Mouse (Mus musculus) megakaryocyte progenitor cell, adult 5-6 weeks (primary cell): ENCODE measurements around the gene Btbd7. TPM values are rescaled to one million over a fixed set of nuclear protein-coding genes. Genes with fewer than 3 reads are reported as not detected.
A peak's percentile ranks its signal among the peaks of the same experiment; 100 is the strongest.

Source experiments
- ATAC-seq: replicated peaks from 2 replicates; pipeline ENCODE4 v1.8.0; 2016; ENCODE audit warnings: mild to moderate bottlenecking, moderate TSS enrichment, inconsistent platforms; ENCODE audit not compliant: poor library complexity
- total RNA-seq, 2 experiments: library from RNA; stranded (forward) in 1 of 2; stranded (reverse) in 1 of 2; fragments of 157-497, 149-512 nt in 1 of 2; fragments of 200-1000 nt in 1 of 2; gene quantifications; 2 replicates each; pipeline versions ENCODE4 v1.2.3 to v1.2.4; 2015 to 2017

The Btbd7 gene
- total RNA-seq (2015) (16.5 and 18.7 TPM in 2 replicates), total RNA-seq (2017) (17.2 and 20.0 TPM in 2 replicates)

- ATAC-seq = peak; percentile 86
Measured at GRCm38 (mm10) chr12:102878031-102878823, at the start of gene Btbd7. Btbd7 (minus strand) TSS chr12:102878471.

- no peak for ATAC-seq
Measured at GRCm38 (mm10) chr12:102916073-102916472, 37.8 kb upstream of the Btbd7 start.

DNA sequence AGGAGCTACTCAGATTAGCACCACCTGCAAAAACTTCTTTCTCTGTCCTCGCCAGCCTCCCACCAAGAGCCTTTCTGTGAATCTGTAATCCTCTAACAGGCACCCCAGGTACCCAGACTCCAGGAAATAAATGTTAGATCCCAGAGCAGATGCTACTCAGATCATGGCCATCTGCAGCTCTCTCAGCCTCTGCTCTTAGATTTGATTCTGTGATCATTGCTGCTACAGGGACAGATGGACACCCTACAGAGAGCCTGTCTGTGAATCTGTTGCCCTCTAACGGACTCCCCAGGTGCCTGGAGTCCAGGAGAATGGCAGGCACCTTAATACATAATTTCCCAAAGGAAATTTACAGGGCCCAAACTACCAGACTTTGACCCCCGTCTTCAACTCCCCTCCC lies 29.9 kb upstream of the Btbd7 start:
- no peak for ATAC-seq

- no peak for ATAC-seq
Measured at GRCm38 (mm10) chr12:102899091-102899490, 20.8 kb upstream of the Btbd7 start, which contains the start of gene Cox8c. Cox8c (plus strand) TSS chr12:102899316.

DNA sequence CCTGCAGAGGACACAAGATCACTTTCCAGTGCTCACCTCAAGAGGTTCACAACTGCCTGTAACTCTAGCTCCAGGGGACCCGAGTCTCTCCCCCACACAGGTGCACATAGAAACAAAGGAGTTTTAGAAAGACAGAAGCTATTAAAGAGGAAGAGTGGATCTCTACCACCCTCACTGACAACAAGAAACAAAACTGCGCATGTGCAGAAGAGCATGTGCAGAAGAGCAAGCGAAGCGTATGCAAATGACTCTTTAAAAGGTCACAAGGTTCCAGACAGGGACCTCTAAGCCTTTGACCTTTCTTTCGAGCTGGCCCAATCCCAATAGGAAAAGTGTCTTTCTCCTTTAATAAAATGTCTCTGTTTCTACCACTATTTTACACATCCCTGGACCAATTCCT lies 10.3 kb upstream of the Btbd7 start:
- no peak for ATAC-seq

DNA sequence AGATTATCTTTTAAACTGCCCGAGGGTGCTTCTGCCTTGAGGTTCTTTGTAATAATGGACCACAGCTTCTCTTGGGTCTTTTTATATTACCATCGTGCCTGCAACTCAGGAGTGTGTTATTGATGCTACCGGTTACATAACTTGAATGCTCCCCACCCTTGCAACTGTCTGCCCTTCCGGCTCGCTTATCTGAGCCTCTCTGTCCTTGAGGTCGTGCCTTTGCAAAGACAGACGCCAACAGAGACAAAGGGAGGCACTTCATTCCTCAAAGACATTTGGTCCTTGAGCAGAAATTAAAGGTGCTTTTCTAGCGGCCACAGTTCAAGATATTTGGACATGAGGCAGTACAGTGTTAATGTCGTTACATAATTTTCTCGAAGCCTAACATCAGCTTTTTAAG lies 9.1 kb upstream of the Btbd7 start:
- ATAC-seq = no peak

- ATAC-seq = peak; percentile 68
Measured at GRCm38 (mm10) chr12:102885735-102886134, 7.5 kb upstream of the Btbd7 start.

DNA sequence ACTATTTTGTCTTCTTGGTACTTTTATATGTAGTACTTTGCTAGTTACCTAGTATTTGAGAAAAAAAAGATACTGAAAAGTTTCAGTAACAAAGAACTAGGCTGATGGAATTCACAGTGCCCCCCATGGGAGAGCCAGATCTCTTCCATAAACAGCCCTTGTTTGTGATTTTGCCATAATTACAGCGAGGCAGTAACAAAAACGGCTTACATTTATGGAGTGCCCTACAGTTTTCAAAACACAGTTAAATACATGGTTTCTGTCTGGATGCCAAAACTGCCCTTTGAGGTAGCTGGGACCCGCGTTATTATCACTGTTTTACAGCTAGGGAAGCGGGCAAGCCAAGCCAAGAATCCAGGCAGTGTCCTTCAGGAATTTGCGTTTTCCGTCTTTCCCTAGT lies 630 bp upstream of the Btbd7 start:
- ATAC-seq = no peak

GRCm38 (mm10) chr12:102877301-102878030 lies 805 bp downstream of the Btbd7 start:
- peak; percentile 41 for ATAC-seq

- no peak for ATAC-seq
Measured at GRCm38 (mm10) chr12:102870527-102870926, 7.7 kb downstream of the Btbd7 start.

- peak; percentile 71 for ATAC-seq
Measured at GRCm38 (mm10) chr12:102869802-102870201, 8.5 kb downstream of the Btbd7 start.

- ATAC-seq = no peak
Measured at GRCm38 (mm10) chr12:102860806-102861205, 17.5 kb downstream of the Btbd7 start.

- ATAC-seq = no peak
Measured at GRCm38 (mm10) chr12:102838271-102838670, 40.0 kb downstream of the Btbd7 start.

DNA sequence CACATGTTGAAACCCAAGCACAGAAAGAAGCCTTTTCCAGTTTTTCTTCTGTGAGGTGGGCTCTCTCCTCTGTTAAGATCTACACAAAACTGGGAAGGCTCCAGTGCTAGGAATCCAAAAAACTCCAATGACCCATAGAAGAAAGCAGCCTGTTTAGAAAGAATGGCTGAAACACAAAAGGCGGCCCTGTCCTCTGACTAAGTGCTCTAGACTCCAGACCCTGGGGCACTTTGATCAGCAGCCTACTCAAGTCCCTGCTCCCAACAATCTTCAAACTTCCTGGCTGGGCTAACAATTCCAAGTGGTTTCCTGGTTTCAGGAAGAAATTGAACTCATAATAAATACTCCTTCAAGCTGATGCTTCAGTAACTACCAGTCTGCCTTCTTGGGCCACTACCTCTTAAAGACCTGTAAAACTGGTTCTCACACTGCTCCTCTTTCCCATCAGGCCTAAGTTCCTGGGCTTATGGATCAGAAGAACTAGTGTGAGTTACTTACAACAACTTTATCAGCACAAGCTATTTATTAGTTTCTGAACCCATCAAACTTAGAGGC lies 45.4 kb downstream of the Btbd7 start:
- no peak for ATAC-seq

DNA sequence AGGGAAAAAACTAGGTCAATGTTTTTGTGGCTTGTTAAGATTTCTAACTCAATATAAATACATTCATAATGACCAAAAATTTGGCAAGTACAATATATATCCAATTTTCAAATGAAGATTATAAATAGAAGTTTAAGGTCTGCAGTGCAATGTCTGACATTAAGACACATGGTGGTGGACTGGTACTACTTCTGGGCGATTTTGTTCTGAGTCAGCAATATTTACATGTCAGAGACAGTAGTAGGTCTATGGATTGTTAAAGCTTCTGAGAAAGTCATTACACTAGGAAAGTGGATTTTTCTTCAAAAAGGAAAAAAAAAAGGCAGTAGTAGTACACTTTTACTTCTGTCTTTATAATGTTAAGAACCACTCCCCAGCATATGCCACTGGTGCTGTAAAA lies 46.4 kb downstream of the Btbd7 start:
- ATAC-seq = no peak

DNA sequence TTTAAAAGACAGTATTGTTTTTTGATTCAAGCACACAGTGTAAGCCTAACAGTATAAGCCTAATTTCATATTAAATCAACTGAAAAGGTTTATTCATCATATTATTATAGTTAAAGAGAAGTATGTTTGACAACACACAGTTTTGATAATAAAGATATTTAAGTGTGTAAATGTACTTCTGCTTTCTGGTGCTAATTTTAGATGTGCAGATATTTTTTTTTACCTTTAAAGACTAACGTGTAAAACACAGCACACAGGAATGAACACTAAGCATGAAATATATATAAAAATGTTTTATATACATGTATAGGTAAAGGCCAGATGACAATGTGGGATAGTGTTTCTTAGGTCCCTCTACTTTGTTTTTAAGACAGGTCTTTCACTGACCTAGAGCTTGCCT lies 51.2 kb downstream of the Btbd7 start:
- no peak for ATAC-seq

GRCm38 (mm10) chr12:102826399-102826798 lies 51.9 kb downstream of the Btbd7 start:
- no peak for ATAC-seq

- no peak for ATAC-seq
Measured at GRCm38 (mm10) chr12:102814858-102815257, 63.4 kb downstream of the Btbd7 start.

- peak; percentile 87 for ATAC-seq
Measured at GRCm38 (mm10) chr12:102799528-102799927, 78.7 kb downstream of the Btbd7 start.

GRCm38 (mm10) chr12:102787927-102788326 lies 90.3 kb downstream of the Btbd7 start:
- no peak for ATAC-seq

DNA sequence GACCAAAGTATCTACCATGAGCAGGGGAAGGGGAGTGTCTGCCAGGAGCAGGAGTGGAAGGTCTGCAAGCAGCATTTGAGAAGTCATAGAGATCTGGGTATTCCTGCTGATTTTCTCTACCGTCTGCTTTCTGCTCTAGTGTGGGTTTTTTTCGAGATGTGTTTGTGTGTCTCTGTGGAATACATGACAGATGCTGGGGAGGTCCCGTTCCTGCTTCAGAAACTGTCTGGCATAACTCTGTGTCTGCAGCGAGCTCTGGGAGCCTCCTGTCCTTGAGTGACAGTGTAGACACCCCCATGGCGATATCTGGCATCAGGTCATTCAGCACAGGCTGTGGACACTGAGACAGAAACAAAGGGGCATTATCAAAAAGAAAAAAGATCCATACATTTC lies 92.7 kb downstream of the Btbd7 start:
- no peak for ATAC-seq
